Mouse (Mus musculus): ENCODE measurements around the gene Sh3bp1. TPM values are rescaled to one million over a fixed set of nuclear protein-coding genes. Genes with fewer than 3 reads are reported as not detected.

Sh3bp1 gene
- polyA plus RNA-seq, 1 experiment from 2014 or later, result 3.7 TPM

GRCm38 (mm10) chr15:78928539-78928938 lies 29.0 kb downstream of the Sh3bp1 start:
- WGBS, result 51% methylated on average over 7 of the region's 8 CpGs
- H3K27ac ChIP-seq, result no peak overlapping the region
- H3K4me1 ChIP-seq (replicated peaks; ENCODE audit: control insufficient read depth, insufficient read depth, low read length), result peaks cover 17% of the 10 kb centered on the region
- DNase-seq (ENCODE audit: low spot score), result no peak
- H3K4me2 ChIP-seq (replicated peaks), result peak overlapping the region; percentile 59
- H3K36me3 ChIP-seq (replicated peaks; ENCODE audit: control insufficient read depth, insufficient read depth), result no peaks in the 10 kb centered on the region
- no peak overlapping the region for H3K9ac ChIP-seq
- no peak for ATAC-seq (ENCODE audit: low FRiP score)
- H3K4me3 ChIP-seq (replicated peaks; ENCODE audit: low read length), result no peak overlapping the region
- no peaks in the 10 kb centered on the region for H3K9me3 ChIP-seq (ENCODE audit: control insufficient read depth, low read length)
- H3K27me3 ChIP-seq (ENCODE audit: control insufficient read depth, insufficient read depth, low read length), result peaks cover 15% of the 10 kb centered on the region

GRCm38 (mm10) chr15:78930192-78930706 lies 30.7 kb downstream of the Sh3bp1 start:
- H3K4me1 ChIP-seq (replicated peaks; ENCODE audit: control insufficient read depth, insufficient read depth, low read length), result peaks cover 20% of the 10 kb centered on the region
- H3K9ac ChIP-seq, result no peak overlapping the region
- H3K9me3 ChIP-seq (ENCODE audit: control insufficient read depth, low read length), result no peaks in the 10 kb centered on the region
- H3K4me2 ChIP-seq (replicated peaks), result no peak overlapping the region
- DNase-seq (ENCODE audit: low spot score), result no peak
- H3K36me3 ChIP-seq (replicated peaks; ENCODE audit: control insufficient read depth, insufficient read depth), result no peaks in the 10 kb centered on the region
- WGBS, result 91% methylated on average over 6 of the region's 6 CpGs
- no peak for ATAC-seq (ENCODE audit: low FRiP score)
- H3K4me3 ChIP-seq (replicated peaks; ENCODE audit: low read length), result no peak overlapping the region
- no peak overlapping the region for H3K27ac ChIP-seq
- H3K27me3 ChIP-seq (ENCODE audit: control insufficient read depth, insufficient read depth, low read length), result peaks cover 15% of the 10 kb centered on the region

- H3K9ac ChIP-seq, result no peak overlapping the region
- no peak for ATAC-seq (ENCODE audit: low FRiP score)
- H3K9me3 ChIP-seq (ENCODE audit: control insufficient read depth, low read length), result no peaks in the 10 kb centered on the region
- peaks cover 15% of the 10 kb centered on the region for H3K27me3 ChIP-seq (ENCODE audit: control insufficient read depth, insufficient read depth, low read length)
- peaks cover 21% of the 10 kb centered on the region for H3K4me1 ChIP-seq (replicated peaks; ENCODE audit: control insufficient read depth, insufficient read depth, low read length)
- no peak overlapping the region for H3K4me3 ChIP-seq (replicated peaks; ENCODE audit: low read length)
- H3K36me3 ChIP-seq (replicated peaks; ENCODE audit: control insufficient read depth, insufficient read depth), result no peaks in the 10 kb centered on the region
- H3K4me2 ChIP-seq (replicated peaks), result no peak overlapping the region
- no peak for DNase-seq (ENCODE audit: low spot score)
- WGBS, result 87% methylated on average over 7 of the region's 7 CpGs
- H3K27ac ChIP-seq, result no peak overlapping the region
Observed at GRCm38 (mm10) chr15:78930801-78931426, 31.3 kb downstream of the Sh3bp1 start.

- 0 out of 2 replicates have a peak, but pooled peaks cover 4% of the 10 kb centered on the region for H3K36me3 ChIP-seq (replicated peaks; ENCODE audit: control insufficient read depth, insufficient read depth)
- no peak overlapping the region for H3K9ac ChIP-seq
- DNase-seq (ENCODE audit: low spot score) (no peak), ATAC-seq (ENCODE audit: low FRiP score) (no peak)
- H3K9me3 ChIP-seq (ENCODE audit: control insufficient read depth, low read length), result no peaks in the 10 kb centered on the region
- peaks cover 15% of the 10 kb centered on the region for H3K27me3 ChIP-seq (ENCODE audit: control insufficient read depth, insufficient read depth, low read length)
- 24% methylated on average over 3 of the region's 3 CpGs for WGBS
- H3K4me1 ChIP-seq (replicated peaks; ENCODE audit: control insufficient read depth, insufficient read depth, low read length), result peaks cover 18% of the 10 kb centered on the region
- no peak overlapping the region for H3K4me3 ChIP-seq (replicated peaks; ENCODE audit: low read length)
- no peak overlapping the region for H3K4me2 ChIP-seq (replicated peaks)
- no peak overlapping the region for H3K27ac ChIP-seq
Observed at GRCm38 (mm10) chr15:78931577-78931976, 32.0 kb downstream of the Sh3bp1 start.

- Histone ChIP-seq H3K4me2 (replicated peaks) (peak within 1 kb of the TSS; percentile 64), H3K27ac (peak within 1 kb of the TSS; percentile 79), H3K27me3 (ENCODE audit: control insufficient read depth, insufficient read depth, low read length) (no peaks in the 10 kb centered on the region), H3K9me3 (ENCODE audit: control insufficient read depth, low read length) (no peaks in the 10 kb centered on the region), H3K9ac (peak within 1 kb of the TSS; percentile 68), H3K36me3 (replicated peaks; ENCODE audit: control insufficient read depth, insufficient read depth) (peaks cover 35% of the 10 kb centered on the region), H3K4me3 (replicated peaks; ENCODE audit: low read length) (peak within 1 kb of the TSS; percentile 49), H3K4me1 (replicated peaks; ENCODE audit: control insufficient read depth, insufficient read depth, low read length) (peaks cover 11% of the 10 kb centered on the region)
- DNase-seq (ENCODE audit: low spot score) (peak; percentile 94), ATAC-seq (ENCODE audit: low FRiP score) (peak; percentile 90)
- WGBS, result under 1% methylated on average over 42 of the region's 42 CpGs
Observed at GRCm38 (mm10) chr15:78934784-78935320, 35.3 kb downstream of the Sh3bp1 start, which contains the start of gene Nol12. TSS of gene Nol12 (plus strand) at chr15:78934933.

GRCm38 (mm10) chr15:78936403-78936802 lies 36.8 kb downstream of the Sh3bp1 start:
- H3K36me3 ChIP-seq (replicated peaks; ENCODE audit: control insufficient read depth, insufficient read depth), result peaks cover 50% of the 10 kb centered on the region
- no peak for ATAC-seq (ENCODE audit: low FRiP score)
- no peak overlapping the region for H3K9ac ChIP-seq
- no peaks in the 10 kb centered on the region for H3K27me3 ChIP-seq (ENCODE audit: control insufficient read depth, insufficient read depth, low read length)
- no peak for DNase-seq (ENCODE audit: low spot score)
- H3K4me1 ChIP-seq (replicated peaks; ENCODE audit: control insufficient read depth, insufficient read depth, low read length), result peaks cover 11% of the 10 kb centered on the region
- H3K9me3 ChIP-seq (ENCODE audit: control insufficient read depth, low read length), result no peaks in the 10 kb centered on the region
- no peak overlapping the region for H3K27ac ChIP-seq
- peak overlapping the region; percentile 64; the same call in 1 of the 2 replicates for H3K4me2 ChIP-seq (replicated peaks)
- H3K4me3 ChIP-seq (replicated peaks; ENCODE audit: low read length), result no peak overlapping the region
- WGBS, result 91% methylated on average over 12 of the region's 12 CpGs

GRCm38 (mm10) chr15:78937311-78937710 lies 37.7 kb downstream of the Sh3bp1 start:
- peaks cover 11% of the 10 kb centered on the region for H3K4me1 ChIP-seq (replicated peaks; ENCODE audit: control insufficient read depth, insufficient read depth, low read length)
- no peaks in the 10 kb centered on the region for H3K9me3 ChIP-seq (ENCODE audit: control insufficient read depth, low read length)
- H3K4me2 ChIP-seq (replicated peaks), result no peak overlapping the region
- H3K36me3 ChIP-seq (replicated peaks; ENCODE audit: control insufficient read depth, insufficient read depth), result peaks cover 53% of the 10 kb centered on the region
- H3K27ac ChIP-seq, result no peak overlapping the region
- no peak overlapping the region for H3K4me3 ChIP-seq (replicated peaks; ENCODE audit: low read length)
- H3K9ac ChIP-seq, result no peak overlapping the region
- H3K27me3 ChIP-seq (ENCODE audit: control insufficient read depth, insufficient read depth, low read length), result no peaks in the 10 kb centered on the region
- ATAC-seq (ENCODE audit: low FRiP score) (no peak), DNase-seq (ENCODE audit: low spot score) (no peak)
- WGBS, result 82% methylated on average over 10 of the region's 10 CpGs

- peaks cover 53% of the 10 kb centered on the region for H3K36me3 ChIP-seq (replicated peaks; ENCODE audit: control insufficient read depth, insufficient read depth)
- WGBS, result 78% methylated on average over 2 of the region's 2 CpGs
- no peaks in the 10 kb centered on the region for H3K27me3 ChIP-seq (ENCODE audit: control insufficient read depth, insufficient read depth, low read length)
- H3K4me3 ChIP-seq (replicated peaks; ENCODE audit: low read length), result no peak overlapping the region
- no peak overlapping the region for H3K9ac ChIP-seq
- H3K4me1 ChIP-seq (replicated peaks; ENCODE audit: control insufficient read depth, insufficient read depth, low read length), result peaks cover 11% of the 10 kb centered on the region
- H3K4me2 ChIP-seq (replicated peaks), result no peak overlapping the region
- H3K27ac ChIP-seq, result no peak overlapping the region
- no peaks in the 10 kb centered on the region for H3K9me3 ChIP-seq (ENCODE audit: control insufficient read depth, low read length)
- ATAC-seq (ENCODE audit: low FRiP score) (no peak), DNase-seq (ENCODE audit: low spot score) (no peak)
Observed at GRCm38 (mm10) chr15:78937963-78938362, 38.4 kb downstream of the Sh3bp1 start.

- peaks cover 53% of the 10 kb centered on the region for H3K36me3 ChIP-seq (replicated peaks; ENCODE audit: control insufficient read depth, insufficient read depth)
Observed at GRCm38 (mm10) chr15:78940325-78940724, 40.8 kb downstream of the Sh3bp1 start.

More at GRCm38 (mm10) chr15:78940325-78940724, 40.8 kb downstream of the Sh3bp1 start:
- Histone ChIP-seq H3K4me1 (replicated peaks; ENCODE audit: control insufficient read depth, insufficient read depth, low read length) (peaks cover 8% of the 10 kb centered on the region), H3K9ac (no peak overlapping the region), H3K27me3 (ENCODE audit: control insufficient read depth, insufficient read depth, low read length) (no peaks in the 10 kb centered on the region), H3K4me3 (replicated peaks; ENCODE audit: low read length) (no peak overlapping the region), H3K4me2 (replicated peaks) (no peak overlapping the region), H3K9me3 (ENCODE audit: control insufficient read depth, low read length) (no peaks in the 10 kb centered on the region), H3K27ac (no peak overlapping the region)
- WGBS, result 94% methylated on average over 13 of the region's 13 CpGs
- ATAC-seq (ENCODE audit: low FRiP score) (no peak), DNase-seq (ENCODE audit: low spot score) (no peak)
